Mouse (Mus musculus): ENCODE data around the gene Nxn. TPM values are rescaled to one million over a fixed set of nuclear protein-coding genes. Genes with fewer than 3 reads are reported as not detected.
A peak's percentile ranks its signal among the peaks of the same experiment; 100 is the strongest.

Gene Nxn
- polyA plus RNA-seq, 1 experiment from 2014 or later: 32.2 TPM

DNA sequence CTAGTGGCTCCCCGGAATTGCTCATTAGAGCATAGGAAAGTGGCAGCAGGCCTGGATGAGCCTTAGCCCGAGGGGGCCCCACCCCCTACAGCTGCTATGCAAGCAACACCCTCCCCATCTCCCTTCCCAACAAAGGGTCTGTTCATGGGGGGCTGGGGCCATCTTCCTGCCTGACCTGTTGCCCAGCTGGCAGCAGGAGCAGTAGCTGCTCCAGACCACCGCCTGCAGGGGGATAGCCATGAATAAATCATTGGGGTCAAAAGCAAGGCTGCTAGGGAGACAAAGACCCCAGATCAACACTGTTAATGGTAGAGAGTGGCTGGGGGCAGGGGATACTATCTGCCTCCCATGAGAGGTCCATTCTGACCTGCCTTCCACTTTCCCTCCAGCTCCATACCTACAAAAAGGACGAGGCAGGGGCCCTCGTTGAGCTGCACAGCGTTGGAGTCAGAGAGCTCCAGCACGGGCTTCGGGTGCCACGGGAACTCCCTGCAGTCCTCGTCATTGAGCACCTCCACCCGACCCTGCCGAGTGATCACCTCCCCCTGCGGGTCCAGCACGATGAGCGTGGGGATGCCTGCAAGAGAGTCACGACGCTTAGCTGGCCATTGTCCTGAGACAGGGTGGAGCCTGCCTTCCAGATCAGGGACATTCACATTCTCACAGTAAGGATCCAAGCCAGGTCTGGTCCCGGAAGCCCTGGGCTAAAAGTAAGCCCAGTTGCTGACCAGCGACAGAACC, 136.2 kb downstream of the Nxn start:
- DNase-seq (ENCODE audit: low spot score): no peak

DNA sequence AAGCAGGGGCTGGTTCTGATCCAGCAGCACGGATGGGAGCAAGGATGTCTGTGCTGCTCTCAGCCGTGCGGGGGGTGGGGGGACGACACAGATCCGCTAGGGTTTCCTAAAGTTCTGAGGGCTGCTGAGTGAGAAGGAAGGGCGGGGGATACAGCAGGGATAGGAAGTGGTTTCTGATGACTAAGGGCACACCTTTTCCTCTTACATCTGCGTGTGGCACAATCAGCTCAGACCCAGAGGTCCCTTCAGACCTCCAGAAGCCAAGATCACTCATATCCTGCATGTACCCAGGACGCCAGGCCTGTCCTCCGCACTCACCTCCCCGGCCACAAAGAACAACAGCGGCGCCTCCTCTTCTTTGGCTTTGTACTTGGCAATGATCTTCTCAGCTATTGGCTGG, 137.7 kb downstream of the Nxn start:
- DNase-seq (ENCODE audit: low spot score): peak; percentile 19

DNA sequence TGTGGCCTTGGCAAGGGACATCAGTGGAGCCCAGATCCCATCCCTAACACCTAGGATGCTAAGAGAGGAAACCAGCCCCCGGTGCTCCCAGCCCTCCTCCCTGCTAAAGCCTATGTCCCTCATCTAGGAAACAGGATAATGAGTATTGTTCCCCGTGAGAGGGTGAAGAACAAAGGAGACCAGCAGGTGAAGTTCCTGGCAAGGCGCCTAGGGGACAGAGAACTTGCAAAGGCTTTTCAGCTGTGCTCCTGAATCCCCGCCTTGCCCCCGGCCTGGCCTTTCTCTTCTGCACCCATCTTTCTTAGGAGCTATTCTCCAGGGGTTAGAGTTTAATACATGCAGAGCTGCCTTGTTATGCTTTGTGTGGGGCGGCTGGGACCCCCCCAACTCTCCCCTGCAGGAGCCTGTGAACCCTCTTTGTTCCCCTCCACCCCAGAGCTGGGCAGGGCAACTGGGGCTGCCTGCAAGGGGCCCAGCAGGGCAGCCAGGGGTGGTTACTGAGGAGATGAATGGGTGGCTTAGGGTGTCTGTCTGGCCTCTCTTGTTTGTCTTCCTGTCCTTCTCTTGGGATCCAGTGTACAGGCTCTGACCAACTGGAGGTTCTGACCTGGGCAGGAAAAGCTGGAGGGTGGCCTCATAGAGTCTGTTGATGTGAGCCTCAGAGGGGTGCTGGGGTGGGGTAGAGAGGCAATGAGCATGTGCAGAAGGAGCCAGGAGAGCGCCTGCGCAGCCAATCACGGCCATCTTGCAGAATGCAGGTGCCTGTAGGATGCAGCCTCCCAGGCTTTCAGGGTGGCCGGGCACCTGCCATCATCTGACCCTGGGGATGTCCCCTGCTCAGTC, 138.5 kb downstream of the Nxn start:
- no peak for DNase-seq (ENCODE audit: low spot score)

DNA sequence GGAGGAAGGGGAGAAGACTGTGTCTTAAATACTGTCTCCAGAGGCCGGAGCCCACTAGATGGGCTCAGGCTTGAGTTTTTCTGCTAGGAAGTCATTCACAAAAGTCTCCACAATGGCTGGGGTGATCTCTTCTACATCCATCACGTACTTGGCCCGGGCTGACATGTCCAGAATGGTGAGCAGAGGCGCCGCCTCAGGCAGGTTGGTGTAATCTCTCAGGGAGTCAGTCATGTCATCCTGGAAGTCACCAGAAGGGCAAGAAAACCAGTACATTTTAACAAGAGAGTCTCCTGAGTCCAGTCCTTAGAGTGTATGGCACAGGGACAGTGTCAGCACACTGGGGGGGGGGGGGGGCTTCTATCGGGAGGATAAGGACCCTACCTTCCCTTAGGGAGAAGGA, 140.4 kb downstream of the Nxn start:
- no peak for DNase-seq (ENCODE audit: low spot score)

DNA sequence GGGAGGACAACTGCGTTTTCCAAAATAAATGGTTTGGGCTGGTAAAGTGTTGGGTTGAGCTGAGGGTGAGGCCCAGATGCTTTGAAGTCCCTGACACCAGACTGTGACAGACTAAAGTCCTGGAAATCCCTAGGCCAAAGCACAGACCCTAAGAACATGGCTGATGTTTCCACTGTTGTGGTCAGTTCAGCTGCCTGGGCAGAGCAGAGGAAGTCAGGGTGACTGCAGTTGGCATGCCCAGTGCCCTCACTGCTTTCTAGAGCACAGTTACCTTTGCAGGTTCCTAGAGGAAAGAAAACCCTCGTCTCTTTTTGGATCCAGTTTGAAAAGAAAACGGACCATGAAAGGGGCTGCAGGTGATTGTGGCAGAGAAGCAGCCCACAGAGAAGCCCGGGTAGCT, 141.6 kb downstream of the Nxn start:
- DNase-seq (ENCODE audit: low spot score): no peak

DNA sequence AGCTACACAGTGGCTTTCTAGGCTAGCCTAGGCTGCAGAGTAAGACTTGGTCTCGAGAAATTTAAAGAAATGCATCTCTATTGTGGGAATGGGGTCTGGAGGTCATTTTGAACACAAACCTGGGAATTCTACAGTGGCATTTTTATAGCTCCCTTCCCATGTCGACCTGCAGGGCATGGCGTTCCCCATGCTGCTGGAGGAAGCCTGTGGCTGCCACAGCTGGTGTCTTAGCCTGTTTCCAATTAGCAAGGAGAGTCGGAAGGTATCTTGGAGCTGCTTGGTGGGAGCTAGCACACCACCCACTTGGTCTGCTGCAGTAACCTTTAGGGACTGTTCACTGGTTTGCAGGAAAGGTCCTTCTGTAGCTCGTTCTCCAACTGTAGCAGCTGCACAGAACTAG, 142.8 kb downstream of the Nxn start:
- DNase-seq (ENCODE audit: low spot score): no peak

DNA sequence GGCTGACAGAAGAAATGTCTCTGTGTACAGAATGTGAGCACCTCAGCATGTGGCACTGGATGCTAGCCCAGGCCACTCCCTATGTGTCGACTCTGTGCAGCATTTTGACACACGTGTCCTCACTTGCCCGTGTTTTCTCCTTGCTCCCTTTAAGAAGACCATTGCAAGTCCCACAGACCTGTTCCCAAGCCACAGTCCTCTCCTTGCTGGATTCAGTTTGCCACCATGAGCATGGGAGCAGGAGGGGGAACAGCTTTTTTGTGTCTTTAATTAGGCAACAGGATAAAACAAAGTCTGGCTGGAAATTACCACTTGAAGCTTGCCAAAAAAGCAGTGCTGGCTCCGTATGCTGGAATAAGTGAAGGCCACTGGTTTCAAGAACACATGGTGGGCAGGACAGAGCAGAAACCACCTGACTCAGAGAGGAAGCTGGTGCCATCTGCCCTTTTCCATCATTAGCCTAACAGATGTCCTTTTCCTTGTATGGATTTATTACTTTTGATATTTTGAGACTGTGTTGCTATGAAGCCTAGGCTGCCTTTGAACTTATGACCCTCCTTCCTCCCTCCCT, 143.4 kb downstream of the Nxn start:
- no peak for DNase-seq (ENCODE audit: low spot score)

DNA sequence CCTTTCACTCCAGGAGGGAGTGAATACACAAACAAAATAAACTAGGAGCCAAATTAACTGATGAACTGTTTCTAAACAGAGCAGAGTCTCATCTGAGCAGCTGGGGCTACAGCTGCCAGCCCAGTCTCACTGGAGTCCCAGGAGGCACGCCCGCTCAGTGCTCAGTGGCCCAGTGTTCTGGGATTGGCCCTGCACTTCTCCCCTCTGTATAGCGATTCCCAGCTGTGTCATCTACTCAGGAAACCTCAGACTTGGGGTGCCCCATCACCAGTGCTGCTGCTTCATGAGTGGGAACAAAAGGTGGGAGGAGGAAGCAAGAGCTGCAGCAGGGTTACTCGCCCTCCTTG, 145.0 kb downstream of the Nxn start:
- DNase-seq (ENCODE audit: low spot score): no peak

DNA sequence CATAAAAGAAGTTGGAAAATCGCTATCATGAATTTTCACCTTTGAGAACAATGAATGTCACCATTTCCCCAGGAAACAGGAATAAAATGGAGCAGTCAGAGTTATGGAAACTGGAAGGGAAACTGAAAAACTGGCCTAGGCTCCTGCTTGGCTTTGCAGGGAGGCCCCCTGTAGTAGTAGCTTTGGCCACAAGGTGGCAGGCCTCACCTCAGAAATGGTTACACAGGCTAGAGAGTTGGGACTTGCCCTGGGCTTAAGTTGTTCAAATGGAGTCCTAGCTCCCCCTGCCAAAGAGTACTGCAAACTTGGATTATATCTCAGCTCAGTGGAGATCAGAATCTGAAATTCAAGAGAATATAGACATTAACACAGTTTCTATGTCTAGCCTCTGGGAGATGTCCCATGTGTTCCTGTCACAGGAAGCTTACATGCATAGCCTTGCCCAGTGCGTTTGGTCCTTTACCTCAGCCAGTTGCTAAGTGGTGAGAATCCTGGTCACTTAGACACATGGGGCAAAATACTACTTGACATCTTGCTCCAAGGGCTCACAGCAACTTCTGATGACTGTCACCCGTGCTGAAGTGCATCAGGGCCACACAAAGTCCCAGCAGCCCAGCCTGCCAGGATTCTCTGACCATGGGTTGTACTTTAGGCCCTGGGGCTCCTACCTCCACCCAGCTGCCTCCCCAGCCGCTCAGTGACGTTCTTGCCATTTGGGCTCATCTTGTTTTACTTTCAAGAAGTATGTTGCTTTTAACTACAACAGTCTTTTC, 145.6 kb downstream of the Nxn start:
- DNase-seq (ENCODE audit: low spot score): peak; percentile 83

DNA sequence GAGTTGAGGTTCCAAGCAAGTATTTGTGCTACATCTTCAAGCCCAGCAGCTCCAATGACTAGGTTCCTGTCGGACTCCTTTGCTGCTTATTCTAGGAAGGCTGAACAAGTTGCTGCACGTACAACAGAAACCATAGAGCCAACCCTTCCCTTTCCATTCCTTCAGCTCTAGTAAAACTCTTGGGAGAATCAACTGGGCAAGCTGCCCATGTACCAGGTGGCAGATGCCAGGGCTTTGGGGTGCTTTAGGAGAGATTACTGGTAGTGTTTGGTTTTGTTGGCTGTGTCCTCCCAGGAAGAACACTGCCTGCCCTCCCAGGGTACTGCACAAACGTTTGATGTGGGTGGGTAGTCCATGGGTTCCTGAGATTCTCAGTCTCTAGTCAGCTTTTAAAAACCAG, 146.9 kb downstream of the Nxn start:
- no peak for DNase-seq (ENCODE audit: low spot score)

DNA sequence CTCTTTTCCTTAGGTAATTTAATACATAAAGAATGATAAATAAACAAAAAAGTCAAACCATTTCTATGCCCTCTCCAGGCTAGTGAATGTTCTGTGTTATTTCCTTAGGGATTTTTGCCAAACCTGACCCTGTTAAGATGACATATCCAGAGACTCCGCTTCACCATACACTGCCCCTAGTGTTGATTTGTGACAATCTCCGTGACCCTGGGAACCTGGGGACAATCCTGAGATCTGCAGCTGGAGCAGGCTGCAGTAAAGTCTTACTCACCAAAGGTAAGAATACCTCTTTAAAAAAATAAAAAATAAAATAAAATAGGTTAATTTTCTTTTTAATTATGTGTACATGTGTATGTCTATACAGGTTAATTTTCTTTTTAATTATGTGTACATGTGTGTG, 151.7 kb downstream of the Nxn start:
- no peak for DNase-seq (ENCODE audit: low spot score)

DNA sequence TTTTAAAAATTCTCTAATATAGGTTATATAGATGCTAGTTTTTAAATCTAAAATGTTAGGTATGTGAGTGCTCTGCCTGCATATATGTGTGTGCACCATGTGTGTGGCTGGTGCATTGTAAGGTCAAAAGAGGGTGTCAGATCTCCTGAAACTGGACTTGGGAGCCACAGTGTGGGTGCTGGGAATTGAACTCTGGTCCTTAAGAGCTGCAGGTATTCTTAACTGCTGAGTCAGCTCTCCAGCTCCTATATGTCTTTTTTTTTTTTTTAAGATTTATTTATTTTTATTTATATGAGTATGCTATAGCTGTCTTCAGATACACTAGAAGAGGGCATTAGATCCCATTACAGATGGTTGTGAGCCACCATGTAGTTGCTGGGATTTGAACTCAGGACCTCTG, 152.5 kb downstream of the Nxn start:
- no peak for DNase-seq (ENCODE audit: low spot score)

DNA sequence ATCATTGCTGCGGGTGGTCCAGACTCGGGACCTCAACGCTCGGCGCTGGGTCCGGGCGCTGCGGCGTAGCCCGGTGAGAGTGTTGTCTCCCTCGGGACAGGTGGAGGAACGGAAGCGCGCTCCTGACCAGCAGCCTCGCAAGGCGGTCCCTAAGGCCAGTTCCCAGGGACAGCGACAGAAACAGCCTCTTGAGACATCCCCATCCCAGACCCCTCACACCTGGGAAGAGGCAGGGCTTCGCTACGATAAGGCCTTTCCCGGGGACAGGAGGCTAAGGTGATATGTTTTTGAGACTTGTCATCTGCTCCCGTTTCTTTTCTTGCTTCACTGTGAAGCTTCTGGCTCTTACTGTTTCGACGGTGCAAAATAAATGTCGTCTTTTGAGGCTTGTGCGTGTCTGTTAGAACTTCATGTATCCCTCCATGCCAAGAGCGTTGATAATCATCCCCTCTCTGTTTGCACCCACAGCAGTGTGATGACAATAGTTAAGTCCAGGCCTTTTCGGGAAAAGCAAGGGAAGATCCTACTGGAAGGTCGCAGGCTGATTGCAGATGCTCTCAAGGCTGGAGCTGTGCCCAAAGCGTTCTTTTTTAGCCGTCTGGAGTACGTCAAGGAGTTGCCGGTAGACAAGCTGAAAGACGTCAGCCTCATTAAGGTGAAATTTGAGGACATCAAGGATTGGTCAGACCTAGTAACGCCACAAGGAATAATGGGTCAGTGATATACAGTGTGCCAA, 155.0 kb downstream of the Nxn start:
- DNase-seq (ENCODE audit: low spot score): no peak

DNA sequence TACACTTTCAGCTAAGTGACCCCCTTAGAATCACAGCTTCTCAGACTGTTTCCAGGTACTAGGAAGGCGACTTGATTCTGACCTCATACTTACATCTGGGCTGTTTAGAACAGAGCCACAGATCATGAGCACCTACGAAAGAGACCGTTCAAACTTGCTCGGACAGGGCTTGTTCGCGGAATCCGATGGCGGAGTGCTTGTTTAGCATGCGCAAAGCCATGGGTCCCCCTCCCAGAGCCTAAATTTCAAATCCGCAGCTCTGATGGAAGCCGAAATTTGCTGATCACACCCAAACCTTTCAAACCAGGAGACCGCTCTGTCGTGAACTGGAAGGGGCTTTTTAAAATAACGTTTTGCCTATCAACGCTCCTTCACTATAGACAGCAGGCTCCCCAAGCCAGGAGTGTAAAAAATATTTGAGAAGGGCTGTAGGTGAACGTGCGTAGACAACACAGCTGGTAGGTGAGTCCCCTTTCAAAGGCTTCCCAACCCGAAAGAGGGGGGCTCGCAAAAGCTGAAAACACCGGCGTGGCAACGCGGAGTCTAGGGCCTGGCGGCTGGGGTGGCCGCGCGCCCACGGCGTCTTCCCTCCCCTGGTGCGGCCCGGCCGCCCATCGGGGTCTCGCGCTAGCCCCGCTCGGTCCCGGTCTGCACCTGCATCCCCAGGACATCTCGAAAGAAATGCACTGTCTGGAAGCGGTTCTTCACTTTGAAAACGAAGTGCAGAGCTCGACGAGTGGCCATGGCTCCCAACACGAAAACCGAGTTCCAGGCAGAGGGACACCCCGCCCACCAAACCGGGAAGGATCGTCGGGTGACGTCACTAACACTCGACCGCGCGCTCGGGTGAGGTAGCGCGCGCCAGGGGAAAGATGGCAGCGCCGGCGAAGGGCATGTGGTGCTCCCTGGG, 155.8 kb downstream of the Nxn start, which contains the start of the genes Mrm3 and Glod4:
TSS of gene Mrm3 (plus strand) at position 815 of the 910 bp plus-strand sequence.
TSS of gene Glod4 (minus strand) at position 825 of the 910 bp plus-strand sequence.
- peak; percentile 88 for DNase-seq (ENCODE audit: low spot score)

DNA sequence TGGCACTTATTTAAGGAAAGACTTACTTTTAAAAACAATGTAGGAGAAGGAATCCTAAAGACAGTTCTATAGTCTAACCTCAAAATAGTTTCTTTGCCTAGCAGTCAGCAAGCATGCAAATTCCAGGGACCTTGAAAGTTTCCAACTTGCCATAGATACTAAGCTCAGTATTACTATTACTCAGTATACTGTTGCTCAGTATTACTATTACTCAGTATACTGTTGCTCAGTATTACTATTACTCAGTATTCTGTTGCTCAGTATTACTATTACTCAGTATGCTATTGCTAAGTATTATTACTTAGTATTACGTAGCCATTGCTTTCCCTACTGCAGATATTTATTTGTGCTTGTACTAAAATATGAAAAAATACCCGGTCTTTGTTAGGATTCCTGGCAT, 159.2 kb downstream of the Nxn start:
- no peak for DNase-seq (ENCODE audit: low spot score)

DNA sequence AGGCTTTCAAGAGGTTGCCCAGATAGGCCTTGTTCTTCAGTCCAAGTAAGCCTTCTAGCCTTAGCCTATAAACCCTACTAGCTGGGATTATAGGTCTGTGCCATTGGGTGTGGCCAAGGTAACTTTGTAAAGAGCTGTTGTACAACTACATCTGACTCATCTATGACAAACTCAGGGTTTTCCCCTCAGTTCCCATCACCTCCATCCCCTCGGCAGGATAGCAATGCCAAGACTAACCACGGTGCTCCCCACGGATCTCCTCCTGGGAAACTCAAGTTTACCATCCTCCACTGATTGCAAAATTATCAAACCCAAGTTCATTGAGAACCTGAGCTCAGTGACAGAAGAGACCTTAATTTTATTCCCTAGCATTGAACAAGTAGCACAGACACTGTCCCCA, 162.8 kb downstream of the Nxn start:
- DNase-seq (ENCODE audit: low spot score): no peak

DNA sequence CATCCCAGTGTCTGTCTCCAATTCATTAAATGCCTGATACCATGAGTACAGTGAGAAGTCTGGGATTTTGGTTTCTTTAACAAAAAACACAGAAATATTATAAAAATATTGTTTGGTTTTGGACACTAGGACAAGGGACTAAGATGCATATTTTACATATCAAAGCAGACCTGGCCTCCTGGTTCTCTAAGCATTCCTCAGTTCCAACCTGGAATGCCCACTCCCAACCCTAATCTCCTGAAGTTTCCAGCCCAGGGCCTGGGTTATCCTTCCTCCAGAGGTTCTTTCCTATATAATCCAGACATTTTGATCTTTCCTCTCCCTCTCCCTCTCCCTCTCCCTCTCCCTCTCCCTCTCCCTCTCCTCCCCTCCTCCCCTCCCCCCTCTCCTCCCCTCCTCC, 173.9 kb downstream of the Nxn start:
- no peak for DNase-seq (ENCODE audit: low spot score)

DNA sequence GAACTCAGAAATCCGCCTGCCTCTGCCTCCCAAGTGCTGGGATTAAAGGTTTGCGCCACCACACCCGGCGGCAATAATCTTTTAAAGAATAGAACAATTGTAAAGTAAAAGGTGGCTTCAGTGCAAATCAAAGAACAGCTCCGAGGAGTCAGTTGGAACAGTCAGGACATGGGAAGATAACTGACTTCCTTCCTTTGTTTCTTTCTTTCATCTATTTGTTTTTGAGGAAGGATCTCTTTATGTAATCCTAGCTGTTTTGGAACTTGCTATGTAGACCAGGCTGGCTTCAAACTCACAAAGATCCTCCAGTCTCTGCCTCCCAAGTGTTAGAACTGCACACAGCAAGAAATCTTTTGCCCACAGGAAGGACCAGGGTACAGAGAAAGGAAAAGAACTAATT, 174.3 kb downstream of the Nxn start:
- no peak for DNase-seq (ENCODE audit: low spot score)

DNA sequence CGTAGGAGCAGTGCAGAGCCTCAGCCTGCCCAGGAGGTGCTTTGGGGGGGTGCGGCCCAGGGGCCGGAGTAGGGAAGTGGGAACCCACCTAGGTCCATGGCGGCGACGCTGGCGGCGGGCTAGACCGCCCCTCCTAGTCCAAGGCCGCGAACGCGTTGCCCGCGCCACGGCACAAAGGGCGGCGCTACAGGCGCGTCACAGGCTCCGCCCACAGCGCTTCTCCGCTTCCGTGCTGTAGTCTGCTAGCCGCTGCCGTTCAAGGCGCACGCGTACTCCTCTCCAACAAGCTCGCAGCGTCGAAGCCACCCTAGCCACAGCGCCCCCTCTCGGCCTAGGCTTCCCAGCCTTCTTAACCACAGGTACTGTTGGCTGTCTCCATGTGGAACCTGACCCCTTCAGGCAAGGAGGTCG, 181.5 kb downstream of the Nxn start, which contains the start of the genes Dbil5 and Gemin4:
TSS of gene Dbil5 (plus strand) at position 219 of the 411 bp plus-strand sequence.
TSS of gene Gemin4 (minus strand) at position 275 of the 411 bp plus-strand sequence.
- peak; percentile 98 for DNase-seq (ENCODE audit: low spot score)
